Mouse (Mus musculus): Measurements from ENCODE around the gene Paqr9.

Gene Paqr9

GRCm38 (mm10) chr9:95546679-95547078 lies 12.8 kb upstream of the Paqr9 start:
- DNase-seq, result no peak

- DNase-seq, result peak; percentile 20 to 30
These were observed 9.6 kb upstream of the Paqr9 start for GRCm38 (mm10) chr9:95549626-95550411.

DNA sequence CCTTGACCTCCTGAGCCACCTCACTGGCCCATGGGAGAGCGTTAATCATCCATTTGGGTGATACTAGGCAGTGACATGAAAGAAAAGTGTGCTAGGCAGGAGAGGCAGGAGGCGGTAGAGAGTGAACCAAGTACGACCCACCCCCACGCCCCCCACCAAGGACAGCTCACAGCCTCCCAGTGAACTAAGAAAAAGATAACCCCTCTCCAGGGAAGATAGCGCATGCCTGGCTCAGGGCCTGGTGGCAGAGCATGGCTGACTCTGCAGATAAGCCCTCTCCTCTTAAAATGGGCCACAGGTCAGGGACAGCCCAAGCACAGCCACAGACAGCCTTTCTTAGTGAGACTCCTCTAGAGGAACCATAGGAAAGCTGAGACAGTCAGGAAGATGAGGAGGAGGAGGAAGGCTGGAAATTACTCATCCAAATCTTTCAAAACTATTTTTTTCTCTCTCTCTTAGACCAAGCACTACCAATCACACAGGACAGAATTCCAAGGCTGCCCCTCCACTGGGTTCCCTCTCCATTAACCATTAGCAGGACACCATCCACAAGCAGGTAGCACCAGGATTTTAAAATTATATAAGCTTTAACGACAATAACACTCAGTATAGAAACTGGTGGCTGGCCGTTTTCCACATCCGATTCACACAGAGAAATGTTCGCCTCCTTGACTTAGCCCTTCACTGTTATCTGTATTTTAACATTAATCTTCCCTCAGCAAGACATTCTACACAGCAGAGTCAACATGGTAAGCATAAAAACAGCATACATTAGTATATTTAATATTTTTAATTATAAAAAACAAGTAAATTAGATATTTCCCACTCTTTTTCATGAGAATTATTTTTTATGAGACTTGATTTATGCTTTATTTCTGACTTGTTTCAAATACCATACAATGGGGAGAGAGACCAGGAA lies 8.3 kb upstream of the Paqr9 start:
- DNase-seq, result no peak

GRCm38 (mm10) chr9:95552175-95552705 lies 7.2 kb upstream of the Paqr9 start:
- peak; percentile 64 to 72 for DNase-seq

- DNase-seq, result no peak
These were observed 4.9 kb upstream of the Paqr9 start for GRCm38 (mm10) chr9:95554231-95555221.

- DNase-seq, result no peak
These were observed 4.2 kb upstream of the Paqr9 start for GRCm38 (mm10) chr9:95555233-95555740.

- no peak for DNase-seq
These were observed 3.4 kb upstream of the Paqr9 start for GRCm38 (mm10) chr9:95556067-95556512.

DNA sequence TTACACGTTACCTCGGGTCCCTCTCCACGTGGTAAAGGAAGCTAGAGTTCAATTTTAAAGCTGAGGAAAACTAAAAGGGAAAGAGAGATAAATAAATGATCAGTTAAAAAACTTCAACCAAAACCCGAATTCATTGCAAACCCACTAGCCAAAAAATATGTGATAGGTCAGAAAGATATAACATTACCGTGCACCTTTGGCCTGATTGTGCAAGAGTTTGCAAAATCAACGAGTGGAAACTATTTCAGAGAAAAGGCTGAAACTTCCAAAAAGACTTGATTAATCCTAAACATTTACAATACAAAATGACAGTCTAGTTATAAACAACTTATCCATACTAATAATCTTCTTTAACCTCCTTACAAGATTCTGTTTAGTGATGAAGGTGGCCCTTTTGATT lies 1.7 kb upstream of the Paqr9 start:
- DNase-seq, result no peak

DNA sequence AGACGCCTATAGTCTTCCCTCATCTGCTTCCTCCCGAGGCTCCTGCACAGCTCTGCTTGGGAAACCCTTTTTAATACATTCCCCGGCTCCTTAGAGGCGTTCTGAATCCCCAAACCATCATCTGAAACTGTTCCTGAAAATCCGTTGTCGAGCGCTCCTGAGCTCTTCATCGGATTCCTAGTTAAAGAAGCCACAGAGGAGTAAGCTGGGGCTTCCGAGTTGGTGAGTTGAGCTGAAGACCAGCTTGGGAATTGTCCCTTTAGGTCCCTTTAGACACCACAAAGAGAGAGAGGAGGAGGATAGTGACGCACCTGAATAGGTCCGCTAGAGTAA lies 765 bp upstream of the Paqr9 start:
- no peak for DNase-seq

DNA sequence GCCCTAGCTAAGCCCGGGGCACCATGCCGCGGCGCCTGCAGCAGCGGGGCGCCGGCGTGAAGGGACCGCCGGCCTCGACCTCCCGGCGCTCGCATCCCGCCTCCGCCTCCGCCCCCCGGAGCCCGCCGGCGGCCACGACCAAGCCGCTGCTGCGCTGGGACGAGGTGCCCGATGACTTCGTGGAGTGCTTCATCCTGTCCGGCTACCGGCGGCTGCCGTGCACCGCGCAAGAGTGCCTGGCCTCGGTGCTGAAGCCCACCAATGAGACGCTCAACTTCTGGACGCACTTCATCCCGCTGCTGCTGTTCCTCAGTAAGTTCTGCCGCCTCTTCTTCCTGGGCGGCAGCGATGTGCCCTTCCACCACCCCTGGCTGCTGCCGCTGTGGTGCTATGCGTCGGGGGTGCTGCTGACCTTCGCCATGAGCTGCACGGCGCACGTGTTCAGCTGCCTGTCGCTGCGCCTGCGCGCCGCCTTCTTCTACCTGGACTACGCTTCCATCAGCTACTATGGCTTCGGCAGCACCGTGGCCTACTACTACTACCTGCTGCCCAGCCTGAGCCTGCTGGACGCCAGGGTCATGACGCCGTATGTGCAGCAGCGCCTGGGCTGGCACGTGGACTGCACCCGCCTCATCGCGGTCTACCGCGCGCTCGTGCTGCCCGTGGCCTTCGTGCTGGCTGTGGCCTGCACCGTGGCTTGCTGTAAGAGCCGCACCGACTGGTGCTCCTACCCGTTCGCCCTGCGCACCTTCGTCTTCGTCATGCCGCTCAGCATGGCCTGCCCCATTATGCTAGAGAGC lies 679 bp downstream of the Paqr9 start:
- peak; percentile 71 to 74 for DNase-seq

DNA sequence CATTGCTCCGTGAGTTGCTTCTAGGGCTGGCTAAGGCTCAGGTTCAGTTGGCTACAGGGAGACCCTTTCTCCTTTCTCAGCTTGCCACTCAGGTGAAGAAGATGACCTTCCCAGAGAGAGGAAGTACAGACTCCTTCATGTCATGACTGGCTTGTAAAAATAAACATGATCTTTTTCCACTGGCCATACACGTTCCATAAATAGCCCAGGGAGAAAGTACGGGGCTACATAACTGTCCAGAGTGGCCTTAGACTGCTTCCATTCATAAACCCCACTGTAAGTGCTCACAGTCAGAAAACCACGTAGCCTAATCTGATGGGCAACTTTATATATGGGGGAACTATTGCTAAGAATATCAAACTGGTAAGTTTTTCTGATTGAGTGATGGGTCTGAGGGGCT lies 4.6 kb downstream of the Paqr9 start:
- DNase-seq, result no peak

DNA sequence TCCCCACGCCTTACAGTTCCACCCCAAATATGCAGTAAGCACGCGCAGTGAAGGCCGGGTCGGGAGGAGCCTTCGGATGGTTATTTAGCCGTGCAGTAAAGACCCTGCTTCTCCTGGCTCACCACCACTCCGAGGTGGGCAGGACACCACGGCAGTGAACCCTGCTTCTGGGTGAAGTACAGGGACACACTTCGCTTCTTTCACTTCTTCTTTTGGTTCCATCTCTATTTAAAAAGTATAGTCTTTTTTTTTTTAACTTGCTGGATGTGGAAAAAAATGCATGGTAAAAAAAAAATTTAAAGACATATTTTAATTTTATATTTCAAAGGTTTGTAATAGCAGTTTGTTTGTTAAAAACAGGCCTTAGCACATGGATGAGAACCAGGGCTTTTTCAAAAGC lies 6.9 kb downstream of the Paqr9 start:
- no peak for DNase-seq

DNA sequence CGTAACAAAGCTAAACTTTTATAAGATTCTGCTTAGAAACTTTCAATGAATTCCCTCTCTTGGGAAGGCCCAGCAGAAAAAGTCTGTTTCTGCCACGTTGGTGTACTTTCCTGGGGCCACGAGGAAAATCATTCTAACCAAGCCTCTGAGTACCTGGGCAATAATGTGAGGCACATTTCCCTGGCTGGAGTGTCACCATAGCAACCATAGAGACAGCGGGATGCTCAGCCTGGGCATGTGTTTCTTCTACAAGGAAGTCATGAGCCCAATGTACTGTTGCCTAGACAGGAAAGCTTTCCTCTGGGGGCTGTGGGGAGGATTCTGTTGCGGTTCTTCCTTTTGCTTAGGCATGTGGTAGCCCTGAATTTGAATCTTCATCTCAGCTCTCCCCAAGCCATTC lies 7.5 kb downstream of the Paqr9 start:
- DNase-seq, result peak; percentile 49 to 50

GRCm38 (mm10) chr9:95569249-95569648 lies 9.8 kb downstream of the Paqr9 start:
- no peak for DNase-seq

- no peak for DNase-seq
These were observed 10.5 kb downstream of the Paqr9 start for GRCm38 (mm10) chr9:95569966-95570365.

GRCm38 (mm10) chr9:95570604-95571003 lies 11.1 kb downstream of the Paqr9 start:
- DNase-seq, result no peak

GRCm38 (mm10) chr9:95571494-95571893 lies 12.0 kb downstream of the Paqr9 start:
- DNase-seq, result no peak

- DNase-seq, result no peak
These were observed 13.1 kb downstream of the Paqr9 start for GRCm38 (mm10) chr9:95572558-95572957.

DNA sequence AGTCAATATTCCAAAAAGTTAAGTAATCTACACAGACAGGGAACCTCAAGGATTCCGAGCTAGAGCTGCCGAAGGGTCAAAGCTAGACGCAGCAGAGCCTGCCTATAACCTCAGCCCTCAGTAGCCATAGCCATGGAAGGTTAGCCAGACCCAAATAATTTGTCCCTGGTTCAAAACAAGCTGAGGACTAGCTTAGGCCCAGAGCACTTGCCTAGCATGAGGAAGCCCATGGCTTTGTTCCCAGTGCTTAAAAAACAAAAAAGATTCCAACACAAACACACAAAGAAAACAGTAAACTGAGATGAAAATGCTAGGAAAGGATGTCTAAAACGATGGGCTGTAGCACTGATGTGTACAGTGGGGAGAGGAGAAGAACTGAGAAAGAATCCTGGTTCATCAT lies 14.7 kb downstream of the Paqr9 start:
- no peak for DNase-seq

DNA sequence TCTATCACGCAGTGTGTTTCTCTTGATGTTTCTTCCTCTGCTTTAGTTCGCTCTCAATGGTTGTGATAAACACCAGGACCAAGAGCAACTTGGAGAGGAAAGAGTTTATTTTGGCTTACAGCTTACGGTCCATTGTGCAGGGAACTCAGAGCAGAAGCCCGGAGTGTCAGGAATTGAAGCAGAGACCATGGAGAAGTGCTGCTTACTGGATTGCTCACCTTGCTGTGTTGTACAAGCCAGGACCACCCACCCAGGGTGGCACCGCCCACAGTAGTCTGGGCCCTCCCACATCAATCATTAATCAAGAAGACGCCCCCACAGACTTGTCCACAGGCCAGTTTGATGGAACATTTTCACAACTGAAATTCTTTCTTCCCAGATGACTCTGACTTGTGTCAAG lies 18.0 kb downstream of the Paqr9 start:
- DNase-seq, result no peak

DNA sequence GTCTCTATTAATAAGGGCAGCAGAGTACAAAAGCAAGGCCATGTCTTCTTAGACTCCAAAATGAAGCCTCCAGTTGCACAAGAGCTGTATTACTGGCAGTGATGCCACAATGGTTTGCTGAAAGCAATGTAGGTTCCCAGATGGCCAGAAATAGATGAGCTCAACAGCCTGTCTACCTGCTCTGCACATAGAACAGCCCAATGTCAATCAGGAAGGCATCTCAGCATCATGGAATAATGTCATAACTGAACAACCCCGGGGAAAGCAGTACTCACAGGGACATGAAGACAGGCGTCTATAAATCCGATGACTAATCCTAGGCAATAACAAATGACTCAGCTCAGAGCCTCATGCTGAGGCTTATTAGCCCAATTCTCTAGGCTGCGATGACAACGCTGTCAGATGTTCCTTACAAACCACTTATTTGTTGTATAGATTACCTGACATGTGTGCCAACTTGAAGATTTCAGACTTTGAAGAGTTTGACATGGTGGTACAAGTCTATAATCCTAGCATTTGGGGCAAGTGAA lies 19.0 kb downstream of the Paqr9 start:
- no peak for DNase-seq
